Mouse (Mus musculus): ENCODE results near the gene Erc2. TPM values are rescaled to one million over a fixed set of nuclear protein-coding genes. Genes with fewer than 3 reads are reported as not detected.

Gene Erc2
- polyA plus RNA-seq, 1 experiment from 2014 or later: 5.7 TPM

DNA sequence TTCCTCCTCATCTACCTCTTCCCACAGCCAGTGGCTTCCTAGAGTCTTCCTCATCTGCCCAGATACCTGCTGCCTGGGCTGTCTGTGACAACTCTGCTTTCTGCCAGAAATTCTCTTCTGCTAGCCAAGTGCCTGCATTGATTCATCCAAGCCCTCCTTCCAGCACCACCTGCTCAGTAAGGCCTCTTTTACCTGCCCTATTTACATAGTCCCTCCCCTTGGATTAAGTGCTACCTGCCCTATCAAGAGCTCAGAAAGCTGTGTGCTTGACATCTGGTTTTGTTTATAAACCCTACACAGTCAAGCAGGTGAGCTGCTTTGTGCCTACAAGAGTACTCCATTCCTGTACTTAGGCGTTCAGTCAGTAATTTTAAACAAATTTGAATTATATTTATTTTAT, 787.2 kb downstream of the Erc2 start:
- Histone ChIP-seq H3K4me3 (ENCODE audit: low read depth, low read length) (no peak overlapping the region), H3K27ac (replicated peaks; ENCODE audit: low read depth, low read length) (no peak overlapping the region), H3K4me1 (ENCODE audit: control insufficient read depth, insufficient read depth, low read length) (peaks cover 22% of the 10 kb centered on the region), H3K9ac (ENCODE audit: low read length) (no peak overlapping the region), H3K9me3 (ENCODE audit: control insufficient read depth, low read length) (no peaks in the 10 kb centered on the region), H3K4me2 (ENCODE audit: low read depth, severe bottlenecking) (no peak overlapping the region), H3K27me3 (ENCODE audit: control insufficient read depth, insufficient read depth, low read length) (no peaks in the 10 kb centered on the region), H3K36me3 (ENCODE audit: control insufficient read depth, insufficient read depth, low read length) (no peaks in the 10 kb centered on the region)
- ATAC-seq (ENCODE audit: insufficient number of reproducible peaks, low FRiP score, low TSS enrichment, low read depth) (no peak), DNase-seq (ENCODE audit: low spot score) (no peak)
- WGBS: 78% methylated on average over 1 of the region's 1 CpGs

DNA sequence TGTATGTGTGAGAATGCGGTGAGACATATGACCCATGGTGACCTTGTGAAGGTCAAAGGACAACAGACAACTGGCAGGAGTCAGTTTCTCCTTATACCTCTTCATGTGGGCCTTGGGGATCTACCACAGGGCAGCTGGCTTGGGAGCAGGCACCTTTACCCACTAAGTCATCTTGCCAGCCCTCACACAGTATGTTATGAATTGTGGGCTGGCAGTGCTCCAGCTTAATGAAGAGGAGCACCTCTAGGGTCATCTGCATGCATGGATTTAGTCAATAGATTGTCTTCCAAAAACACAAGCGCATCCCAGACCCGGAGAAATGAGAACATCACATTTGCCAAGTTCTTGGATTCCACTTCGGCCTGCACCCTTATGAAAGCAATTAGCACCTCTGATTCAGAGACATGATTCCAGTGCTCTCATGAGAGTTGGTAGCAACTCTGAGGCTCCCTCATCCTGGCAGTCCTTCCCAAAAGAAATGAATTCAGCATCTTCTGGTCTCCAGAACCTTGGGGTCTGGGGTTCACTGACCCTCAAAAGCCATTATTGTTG, 787.6 kb downstream of the Erc2 start:
- no peak overlapping the region for H3K27ac ChIP-seq (replicated peaks; ENCODE audit: low read depth, low read length)
- DNase-seq (ENCODE audit: low spot score) (no peak), ATAC-seq (ENCODE audit: insufficient number of reproducible peaks, low FRiP score, low TSS enrichment, low read depth) (no peak)
- 87% methylated on average over 4 of the region's 4 CpGs for WGBS
- H3K4me2 ChIP-seq (ENCODE audit: low read depth, severe bottlenecking): no peak overlapping the region
- H3K9ac ChIP-seq (ENCODE audit: low read length): no peak overlapping the region
- peaks cover 22% of the 10 kb centered on the region for H3K4me1 ChIP-seq (ENCODE audit: control insufficient read depth, insufficient read depth, low read length)
- no peaks in the 10 kb centered on the region for H3K27me3 ChIP-seq (ENCODE audit: control insufficient read depth, insufficient read depth, low read length)
- no peaks in the 10 kb centered on the region for H3K36me3 ChIP-seq (ENCODE audit: control insufficient read depth, insufficient read depth, low read length)
- no peak overlapping the region for H3K4me3 ChIP-seq (ENCODE audit: low read depth, low read length)
- H3K9me3 ChIP-seq (ENCODE audit: control insufficient read depth, low read length): no peaks in the 10 kb centered on the region

GRCm38 (mm10) chr14:28410789-28411225, 788.6 kb downstream of the Erc2 start:
- Histone ChIP-seq H3K9ac (ENCODE audit: low read length) (no peak overlapping the region), H3K27ac (replicated peaks; ENCODE audit: low read depth, low read length) (no peak overlapping the region)
- peak; percentile 45 for DNase-seq (ENCODE audit: low spot score)

GRCm38 (mm10) chr14:28412252-28412995, 790.2 kb downstream of the Erc2 start:
- no peak overlapping the region for H3K4me3 ChIP-seq (ENCODE audit: low read depth, low read length)
- WGBS: 52% methylated on average over 8 of the region's 8 CpGs
- H3K9ac ChIP-seq (ENCODE audit: low read length): no peak overlapping the region
- H3K27ac ChIP-seq (replicated peaks; ENCODE audit: low read depth, low read length): peak overlapping the region; percentile 10; the same call in 1 of the 2 replicates
- no peak for DNase-seq (ENCODE audit: low spot score)
- H3K36me3 ChIP-seq (ENCODE audit: control insufficient read depth, insufficient read depth, low read length): no peaks in the 10 kb centered on the region
- H3K4me1 ChIP-seq (ENCODE audit: control insufficient read depth, insufficient read depth, low read length): peaks cover 28% of the 10 kb centered on the region
- no peaks in the 10 kb centered on the region for H3K27me3 ChIP-seq (ENCODE audit: control insufficient read depth, insufficient read depth, low read length)
- no peak for ATAC-seq (ENCODE audit: insufficient number of reproducible peaks, low FRiP score, low TSS enrichment, low read depth)
- no peaks in the 10 kb centered on the region for H3K9me3 ChIP-seq (ENCODE audit: control insufficient read depth, low read length)
- no peak overlapping the region for H3K4me2 ChIP-seq (ENCODE audit: low read depth, severe bottlenecking)

More at GRCm38 (mm10) chr14:28410789-28411225, 788.6 kb downstream of the Erc2 start:
- ATAC-seq (ENCODE audit: insufficient number of reproducible peaks, low FRiP score, low TSS enrichment, low read depth): no peak
- H3K4me3 ChIP-seq (ENCODE audit: low read depth, low read length): no peak overlapping the region
- H3K4me2 ChIP-seq (ENCODE audit: low read depth, severe bottlenecking): no peak overlapping the region
- H3K27me3 ChIP-seq (ENCODE audit: control insufficient read depth, insufficient read depth, low read length): no peaks in the 10 kb centered on the region
- no peaks in the 10 kb centered on the region for H3K9me3 ChIP-seq (ENCODE audit: control insufficient read depth, low read length)
- 50% methylated on average over 13 of the region's 13 CpGs for WGBS
- H3K36me3 ChIP-seq (ENCODE audit: control insufficient read depth, insufficient read depth, low read length): no peaks in the 10 kb centered on the region
- H3K4me1 ChIP-seq (ENCODE audit: control insufficient read depth, insufficient read depth, low read length): peaks cover 22% of the 10 kb centered on the region

DNA sequence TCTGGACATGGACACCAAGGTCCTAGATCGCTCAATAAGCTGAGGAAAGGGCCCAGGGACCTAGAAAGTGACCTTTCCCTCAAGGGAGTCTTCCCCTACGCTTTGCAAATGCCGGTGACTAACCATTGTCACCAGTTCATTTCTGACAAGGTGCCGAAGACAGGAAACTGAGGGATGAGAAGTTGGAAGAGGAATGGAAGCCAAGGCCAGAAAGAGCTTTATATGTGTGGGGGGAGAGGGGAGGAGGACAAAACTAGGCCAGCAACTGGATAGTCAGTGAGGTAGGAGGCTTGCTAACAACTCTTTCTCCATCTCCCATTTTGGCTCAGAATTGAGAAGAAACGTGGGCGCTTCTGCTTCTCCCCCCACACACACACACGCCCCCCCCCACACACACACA, 791.3 kb downstream of the Erc2 start:
- WGBS: 82% methylated on average over 7 of the region's 7 CpGs
- H3K4me1 ChIP-seq (ENCODE audit: control insufficient read depth, insufficient read depth, low read length): peaks cover 36% of the 10 kb centered on the region
- no peak overlapping the region for H3K9ac ChIP-seq (ENCODE audit: low read length)

GRCm38 (mm10) chr14:28417019-28417418, 794.8 kb downstream of the Erc2 start:
- ATAC-seq (ENCODE audit: insufficient number of reproducible peaks, low FRiP score, low TSS enrichment, low read depth) (no peak), DNase-seq (ENCODE audit: low spot score) (no peak)
- no peaks in the 10 kb centered on the region for H3K9me3 ChIP-seq (ENCODE audit: control insufficient read depth, low read length)
- no peak overlapping the region for H3K9ac ChIP-seq (ENCODE audit: low read length)
- H3K4me3 ChIP-seq (ENCODE audit: low read depth, low read length): no peak overlapping the region
- peaks cover 31% of the 10 kb centered on the region for H3K4me1 ChIP-seq (ENCODE audit: control insufficient read depth, insufficient read depth, low read length)
- no peak overlapping the region for H3K27ac ChIP-seq (replicated peaks; ENCODE audit: low read depth, low read length)
- H3K4me2 ChIP-seq (ENCODE audit: low read depth, severe bottlenecking): no peak overlapping the region
- H3K36me3 ChIP-seq (ENCODE audit: control insufficient read depth, insufficient read depth, low read length): no peaks in the 10 kb centered on the region
- WGBS: 15% methylated on average over 8 of the region's 8 CpGs
- H3K27me3 ChIP-seq (ENCODE audit: control insufficient read depth, insufficient read depth, low read length): no peaks in the 10 kb centered on the region

More for the DNA sequence above, 791.3 kb downstream of the Erc2 start:
- no peak for ATAC-seq (ENCODE audit: insufficient number of reproducible peaks, low FRiP score, low TSS enrichment, low read depth)
- Histone ChIP-seq H3K4me3 (ENCODE audit: low read depth, low read length) (no peak overlapping the region), H3K9me3 (ENCODE audit: control insufficient read depth, low read length) (no peaks in the 10 kb centered on the region), H3K36me3 (ENCODE audit: control insufficient read depth, insufficient read depth, low read length) (no peaks in the 10 kb centered on the region), H3K4me2 (ENCODE audit: low read depth, severe bottlenecking) (no peak overlapping the region), H3K27ac (replicated peaks; ENCODE audit: low read depth, low read length) (no peak overlapping the region), H3K27me3 (ENCODE audit: control insufficient read depth, insufficient read depth, low read length) (no peaks in the 10 kb centered on the region)
- no peak for DNase-seq (ENCODE audit: low spot score)

DNA sequence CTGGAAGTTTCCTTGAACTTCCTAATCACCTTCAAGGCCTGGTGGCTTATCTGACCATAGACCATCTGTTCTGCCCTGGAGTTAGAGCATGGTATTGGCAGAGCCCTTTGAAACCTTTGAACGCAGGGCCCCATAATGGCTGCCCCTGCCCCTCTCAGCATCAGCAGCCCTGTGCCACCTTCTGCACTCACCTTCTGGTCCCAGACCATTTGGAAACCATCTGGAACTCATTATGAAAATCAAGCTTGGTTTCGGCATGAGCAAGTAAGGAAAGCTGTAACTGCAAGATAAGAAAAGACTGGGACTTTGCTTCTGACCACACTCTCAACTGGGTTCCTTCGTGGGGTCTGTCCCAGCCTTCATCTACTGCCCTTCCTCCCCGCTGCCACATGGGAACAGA, 796.3 kb downstream of the Erc2 start:
- Histone ChIP-seq H3K4me1 (ENCODE audit: control insufficient read depth, insufficient read depth, low read length) (peaks cover 25% of the 10 kb centered on the region), H3K4me2 (ENCODE audit: low read depth, severe bottlenecking) (0 out of 2 replicates have a peak overlapping the region, but pooled peaks have one; percentile 12), H3K36me3 (ENCODE audit: control insufficient read depth, insufficient read depth, low read length) (no peaks in the 10 kb centered on the region), H3K27ac (replicated peaks; ENCODE audit: low read depth, low read length) (no peak overlapping the region), H3K9me3 (ENCODE audit: control insufficient read depth, low read length) (no peaks in the 10 kb centered on the region), H3K9ac (ENCODE audit: low read length) (no peak overlapping the region), H3K4me3 (ENCODE audit: low read depth, low read length) (no peak overlapping the region), H3K27me3 (ENCODE audit: control insufficient read depth, insufficient read depth, low read length) (no peaks in the 10 kb centered on the region)
- DNase-seq (ENCODE audit: low spot score) (peak; percentile 61), ATAC-seq (ENCODE audit: insufficient number of reproducible peaks, low FRiP score, low TSS enrichment, low read depth) (no peak)
- WGBS: 14% methylated on average over 4 of the region's 4 CpGs

GRCm38 (mm10) chr14:28419188-28419587, 797.0 kb downstream of the Erc2 start:
- H3K9ac ChIP-seq (ENCODE audit: low read length): no peak overlapping the region
- peaks cover 23% of the 10 kb centered on the region for H3K4me1 ChIP-seq (ENCODE audit: control insufficient read depth, insufficient read depth, low read length)
- no peaks in the 10 kb centered on the region for H3K36me3 ChIP-seq (ENCODE audit: control insufficient read depth, insufficient read depth, low read length)
- no peaks in the 10 kb centered on the region for H3K27me3 ChIP-seq (ENCODE audit: control insufficient read depth, insufficient read depth, low read length)
- no peak overlapping the region for H3K27ac ChIP-seq (replicated peaks; ENCODE audit: low read depth, low read length)
- no peak overlapping the region for H3K4me2 ChIP-seq (ENCODE audit: low read depth, severe bottlenecking)
- ATAC-seq (ENCODE audit: insufficient number of reproducible peaks, low FRiP score, low TSS enrichment, low read depth) (no peak), DNase-seq (ENCODE audit: low spot score) (no peak)
- H3K4me3 ChIP-seq (ENCODE audit: low read depth, low read length): no peak overlapping the region
- WGBS: 71% methylated on average over 9 of the region's 9 CpGs
- H3K9me3 ChIP-seq (ENCODE audit: control insufficient read depth, low read length): no peaks in the 10 kb centered on the region
